ENCODE assay signal across 9 mouse cellular contexts in the genomic region with DNA sequence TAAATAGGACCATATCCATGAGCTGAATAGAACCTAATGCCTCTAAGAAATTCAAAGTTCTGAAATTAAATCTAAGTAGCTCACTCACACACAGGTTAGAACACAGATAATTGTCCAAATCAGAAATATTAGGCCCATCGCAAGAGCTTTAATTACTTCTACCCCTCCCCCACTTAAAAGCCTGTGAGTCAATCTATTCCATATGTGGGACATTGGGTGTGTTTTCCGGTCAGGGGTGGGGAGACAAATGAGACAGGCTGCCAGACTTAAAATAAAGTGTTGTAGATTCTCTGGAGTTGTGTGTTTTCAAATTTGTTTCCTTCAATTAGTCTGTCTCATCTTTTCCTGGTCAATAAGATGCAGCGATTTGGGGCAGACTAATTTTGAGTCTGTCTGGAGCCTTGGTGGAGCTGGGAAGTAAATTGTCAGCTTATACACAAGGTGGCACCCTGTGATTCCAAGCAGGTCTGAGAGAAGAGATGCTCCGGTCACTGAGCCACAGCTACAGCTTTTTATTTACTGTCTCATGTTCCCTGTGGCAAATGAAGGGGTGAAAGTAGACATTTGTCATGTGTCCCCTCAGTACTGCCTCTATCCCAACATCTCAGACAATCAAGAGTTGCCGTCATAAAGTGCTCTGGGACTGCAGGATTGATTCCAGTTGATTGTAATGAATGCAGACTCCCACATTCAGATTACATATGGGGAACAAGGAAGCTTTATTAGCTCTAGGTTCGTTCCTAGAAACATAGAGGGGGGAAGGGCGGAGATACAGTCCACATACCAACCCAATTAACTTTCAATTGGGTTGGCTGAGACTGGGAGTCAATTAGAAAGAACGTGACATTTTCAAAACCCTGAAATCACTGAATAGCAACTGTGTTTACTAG. TPM values are rescaled to one million over a fixed set of nuclear protein-coding genes. Genes with fewer than 3 reads are reported as not detected.
DNase-seq lines count a peak whose midpoint lies in the region; ATAC-seq and TF ChIP-seq lines count a peak whose summit lies in the region.
"Had no signal": no experiment of that assay in that cellular context is flagged by ENCODE, and none has a peak within 500 bp of the region (broad histone marks: within the 10 kb centered on the region; RNA-seq: fewer than 3 reads in every experiment).

No protein-coding gene starts in this region.

- in situ Hi-C loops in Patski (cut with MboI; ENCODE audit: low pct_unique_long_range_greater_than_20kb), result loop anchor here (5.0 to 25.0 kb wide), 3 partner anchors 264 to 827 kb away; no protein-coding TSS in a partner anchor

- intact Hi-C loops in left cerebral cortex, adult 2 months (cut with DNase I), result loop anchor here (2.0 to 10.0 kb wide), 2 partner anchors 287 to 533 kb away; no protein-coding TSS in a partner anchor
- intact Hi-C loops in left cerebral cortex, postnatal 36 days (cut with DNase I), result no loop called here

- ATAC-seq in Patski, result no peak
- no peak for ATAC-seq in megakaryocyte progenitor cell, adult 5-6 weeks (replicated peaks; ENCODE audit: poor library complexity)
- no peak for ATAC-seq in heart, embryonic 12.5 days (ENCODE audit: insufficient number of reproducible peaks, low FRiP score)

- no peak for DNase-seq in left cerebral cortex, adult 2 months (ENCODE audit: extremely low spot score in 1 of 2, low spot score in 2 of 2)
- DNase-seq in left cerebral cortex, postnatal 36 days (ENCODE audit: low spot score in 2 of 2), result no peak
- no peak for DNase-seq in Patski (ENCODE audit: low read depth, low spot score)
- DNase-seq in cerebellum, postnatal 25 days, result peak; percentile 50 to 60
- DNase-seq in kidney, postnatal 25 days, result peak; percentile 24 to 37
- DNase-seq in spleen, postnatal 4 days (ENCODE audit: low spot score in 2 of 2), result no peak

- H3K36me3 ChIP-seq in heart, embryonic 12.5 days, result no peaks in the 10 kb centered on the region
- H3K36me3 ChIP-seq: lung, embryonic 15.5 days had no signal

- H3K4me2 ChIP-seq in heart, embryonic 12.5 days, result no peak overlapping the region
- H3K4me2 ChIP-seq: lung, embryonic 15.5 days had no signal

- no peak overlapping the region for H3K4me3 ChIP-seq in left cerebral cortex, adult 2 months
- no peak overlapping the region for H3K4me3 ChIP-seq in heart, embryonic 12.5 days
- H3K4me3 ChIP-seq: lung, embryonic 15.5 days had no signal

- peak; percentile 53 for TF ChIP-seq CTCF in left cerebral cortex, adult 2 months (IDR thresholded peaks at IDR 0.05)
- peak; percentile 65 for TF ChIP-seq CTCF in Patski (IDR thresholded peaks at IDR 0.05)

- CTCF ChIA-PET in Patski (lab: Charles Lee), result interaction anchor here (0.8 to 4.0 kb wide), 14 partner anchors 12 to 286 kb away, joined by 3 to 24 read pairs (median 4); no protein-coding TSS in a partner anchor

- H3K4me1 ChIP-seq in heart, embryonic 12.5 days (replicated peaks), result no peaks in the 10 kb centered on the region
- H3K4me1 ChIP-seq: lung, embryonic 15.5 days had no signal

- no peaks in the 10 kb centered on the region for H3K9me3 ChIP-seq in heart, embryonic 12.5 days (replicated peaks)
- H3K9me3 ChIP-seq: lung, embryonic 15.5 days had no signal

- H3K9ac ChIP-seq in heart, embryonic 12.5 days, result no peak overlapping the region
- H3K9ac ChIP-seq: lung, embryonic 15.5 days had no signal

- H3K27me3 ChIP-seq in Patski, result peaks cover 18% of the 10 kb centered on the region
- H3K27me3 ChIP-seq in heart, embryonic 12.5 days (replicated peaks), result no peaks in the 10 kb centered on the region
- H3K27me3 ChIP-seq: lung, embryonic 15.5 days had no signal

- POLR2A ChIA-PET in Patski (lab: Charles Lee), result interaction anchor here (0.6 kb wide), 2 partner anchors 15 to 161 kb away, joined by 3 read pairs; no protein-coding TSS in a partner anchor

- H3K27ac ChIP-seq in left cerebral cortex, adult 2 months, result no peak overlapping the region
- H3K27ac ChIP-seq in heart, embryonic 12.5 days (ENCODE audit: poor library complexity, severe bottlenecking), result no peak overlapping the region
- H3K27ac ChIP-seq: lung, embryonic 15.5 days had no signal

- 53% methylated on average over 8 of the region's 8 CpGs for WGBS in heart, embryonic 12.5 days

RNA-seq across cellular contexts. Expression of a gene that starts 3.5 kb away (rescaled TPM):
- 10 to 100 TPM; 56.7 to 61.6 TPM for total RNA-seq in left cerebral cortex, adult 2 months (2021)
- total RNA-seq in left cerebral cortex, postnatal 36 days (2021), result 10 to 100 TPM; 53.3 to 57.7 TPM
- polyA plus RNA-seq in Patski (2021), result 23.2 TPM
- 30.5 and 34.0 TPM in 2 replicates for total RNA-seq in megakaryocyte progenitor cell, adult 5-6 weeks (2015)
- 29.5 and 40.2 TPM in 2 replicates for total RNA-seq in megakaryocyte progenitor cell, adult 5-6 weeks (2017)
- 5.5 and 5.8 TPM in 2 replicates for polyA plus RNA-seq in heart, embryonic 12.5 days (2016; fragmentation: Nextera tagmentation; extraction: Ambion mirVana)

Comparison
In these comparisons a context has a peak if more than half of its experiments do, and no peak if none do; other contexts are left out.
1. DNase-seq: peak in cerebellum, postnatal 25 days (2 of 2) and kidney, postnatal 25 days (2 of 2); none in left cerebral cortex, adult 2 months (0 of 2), left cerebral cortex, postnatal 36 days (0 of 2), Patski (single experiment) and spleen, postnatal 4 days (0 of 2).